Mouse (Mus musculus) CH12.LX (cell line): ENCODE results near the gene Smim6. TPM values are rescaled to one million over a fixed set of nuclear protein-coding genes. Genes with fewer than 3 reads are reported as not detected.

ENCODE experiments used
- DNase-seq: peaks from one replicate; pipeline ENCODE4 v3.0.0-alpha.2; 2013; ENCODE audit errors: extremely low read depth
- H3K27ac ChIP-seq: 2 replicates; pipeline ENCODE4 v1.5.1; 2012; ENCODE audit warnings: low read depth, mild to moderate bottlenecking, control low read depth, moderate library complexity; ENCODE audit not compliant: insufficient read depth
- H3K27me3 ChIP-seq: replicated peaks from 2 replicates; pipeline ENCODE3; 2012; ENCODE audit warnings: inconsistent platforms
- H3K36me3 ChIP-seq, 2 experiments: replicated peaks in 1 of 2; 2 replicates each; pipeline versions ENCODE3 to v1.6.1; 2012; ENCODE audit warnings: inconsistent platforms in 1 of 2, low read length in 1 of 2, mild to moderate bottlenecking in 1 of 2, mixed read lengths in 1 of 2, moderate library complexity in 1 of 2; ENCODE audit not compliant: control insufficient read depth in 1 of 2, insufficient read depth in 1 of 2
- H3K4me1 ChIP-seq, 2 experiments: 2 replicates each; pipeline ENCODE4 v1.6.1; 2012; ENCODE audit warnings: inconsistent platforms in 1 of 2, moderate library complexity in 1 of 2; ENCODE audit not compliant: insufficient read depth in 2 of 2, control insufficient read depth in 1 of 2
- H3K4me2 ChIP-seq: 2 replicates; pipeline ENCODE4 v1.6.1; 2012; ENCODE audit warnings: low read depth, mild to moderate bottlenecking, control low read depth; ENCODE audit not compliant: poor library complexity, insufficient read depth, severe bottlenecking
- H3K4me3 ChIP-seq, 3 experiments: fragments of 150-350 bp in 1 of 3; sonication (generic) in 1 of 3; replicated peaks in 1 of 3; 2 replicates each; pipeline versions ENCODE3 to v1.5.1; 2011 to 2012; ENCODE audit warnings: low read depth in 2 of 3, low read length in 2 of 3, mild to moderate bottlenecking in 2 of 3, moderate library complexity in 2 of 3, control low read depth in 1 of 3, improper control_type of control experiment in 1 of 3, inconsistent platforms in 1 of 3, mixed read lengths in 1 of 3; ENCODE audit not compliant: poor library complexity in 1 of 3
- H3K79me2 ChIP-seq: replicated peaks from 2 replicates; pipeline ENCODE4 v1.6.1; 2012; ENCODE audit warnings: mild to moderate bottlenecking, moderate library complexity; ENCODE audit not compliant: control insufficient read depth, poor library complexity, insufficient read depth, severe bottlenecking; ENCODE audit errors: extremely low read depth
- H3K9ac ChIP-seq: 2 replicates; pipeline ENCODE4 v1.6.1; 2012; ENCODE audit warnings: low read depth, mild to moderate bottlenecking, control low read depth, moderate library complexity; ENCODE audit not compliant: insufficient read depth
- H3K9me3 ChIP-seq: replicated peaks from 2 replicates; pipeline ENCODE3; 2012; ENCODE audit warnings: low read length, inconsistent platforms, mixed read lengths
- GABPA ChIP-seq: IDR thresholded peaks from 2 replicates; pipeline ENCODE4 v1.6.1; 2012; ENCODE audit warnings: low read depth, low read length, improper control_type of control experiment, inconsistent platforms; ENCODE audit not compliant: insufficient replicate concordance
- IRF4 ChIP-seq: IDR thresholded peaks from 2 replicates; pipeline ENCODE4 v1.6.1; 2014; ENCODE audit warnings: low read depth, mild to moderate bottlenecking, inconsistent platforms, low read length, improper control_type of control experiment
- JUN ChIP-seq: IDR thresholded peaks from 2 replicates; pipeline ENCODE4 v1.6.1; 2011; ENCODE audit warnings: low read depth, mild to moderate bottlenecking, low read length, improper control_type of control experiment, moderate library complexity; ENCODE audit not compliant: insufficient read depth
- MAFK ChIP-seq: IDR thresholded peaks from 2 replicates; pipeline ENCODE4 v1.6.1; 2011; ENCODE audit warnings: low read length, improper control_type of control experiment; ENCODE audit not compliant: insufficient replicate concordance
- MAX ChIP-seq: IDR thresholded peaks from 2 replicates; pipeline ENCODE4 v1.6.1; 2011; ENCODE audit warnings: low read length, improper control_type of control experiment
- MEF2A ChIP-seq: IDR thresholded peaks from 2 replicates; pipeline ENCODE4 v1.6.1; 2014; ENCODE audit warnings: low read depth, mild to moderate bottlenecking, inconsistent platforms, low read length, improper control_type of control experiment, borderline replicate concordance
- MXI1 ChIP-seq: IDR thresholded peaks from 2 replicates; pipeline ENCODE4 v1.6.1; 2011; ENCODE audit warnings: mild to moderate bottlenecking, low read depth, low read length, improper control_type of control experiment
- MYC ChIP-seq: IDR thresholded peaks from 2 replicates; pipeline ENCODE4 v1.6.1; 2011; ENCODE audit warnings: low read depth, mild to moderate bottlenecking, improper control_type of control experiment, low read length
- POLR2AphosphoS2 ChIP-seq: IDR thresholded peaks from 2 replicates; pipeline ENCODE4 v1.6.1; 2011; ENCODE audit warnings: low read depth, low read length, improper control_type of control experiment
- RCOR1 ChIP-seq: conservative IDR thresholded peaks from 2 replicates; pipeline ENCODE4 v1.6.1; 2012; ENCODE audit warnings: low read depth, mild to moderate bottlenecking, inconsistent platforms, low read length, improper control_type of control experiment
- TCF12 ChIP-seq: IDR thresholded peaks from 2 replicates; pipeline ENCODE4 v1.6.1; 2014; ENCODE audit warnings: low read depth, mild to moderate bottlenecking, inconsistent platforms, low read length, improper control_type of control experiment
- UBTF ChIP-seq: IDR thresholded peaks from 2 replicates; pipeline ENCODE4 v1.6.1; 2012; ENCODE audit warnings: low read depth, mild to moderate bottlenecking, inconsistent platforms, low read length, improper control_type of control experiment, moderate library complexity
- USF1 ChIP-seq: IDR thresholded peaks from 2 replicates; pipeline ENCODE4 v1.6.1; 2014; ENCODE audit warnings: low read depth, mild to moderate bottlenecking, inconsistent platforms, low read length, improper control_type of control experiment
- USF2 ChIP-seq: conservative IDR thresholded peaks from 2 replicates; pipeline ENCODE4 v1.6.1; 2011; ENCODE audit warnings: low read depth, low read length, improper control_type of control experiment
- ZNF384 ChIP-seq: IDR thresholded peaks from 2 replicates; pipeline ENCODE4 v1.6.1; 2012; ENCODE audit warnings: low read depth, low read length, improper control_type of control experiment, inconsistent platforms
- dilution Hi-C: fragments of 300-500 bp; cut with MboI; formaldehyde crosslinking; loops from 2 replicates; pipeline ENCODE4 v1.14.3; 2020; ENCODE audit warnings: low sequenced_read_pairs; ENCODE audit not compliant: extremely low pct_unique_long_range_greater_than_20kb, extremely low pct_ligation_motif_present
- in situ Hi-C: fragments of 300-500 bp; cut with MboI; formaldehyde crosslinking; loops from 3 replicates; pipeline ENCODE4 v1.14.3; 2019; ENCODE audit warnings: low sequenced_read_pairs, low pct_ligation_motif_present, low pct_unique_long_range_greater_than_20kb, mixed read lengths
- polyA plus RNA-seq: library from polyadenylated mRNA; unstranded; fragments of >175 nt; gene quantifications from 2 replicates; pipeline ENCODE4 v1.2.1, GENCODE M21; 2012; ENCODE audit warnings: low read depth; ENCODE audit not compliant: insufficient read length
- total RNA-seq, 2 experiments: library from RNA; depleted of rRNA; stranded (reverse); fragments of 300-350 nt in 1 of 2; fragments of >200 nt in 1 of 2; gene quantifications; 2 replicates each; pipeline ENCODE4 v1.2.3; 2012 to 2014

Smim6 gene
- total and polyA plus RNA-seq, 3 experiments, result 0.21 to 0.56 TPM; not detected in 1

DNA sequence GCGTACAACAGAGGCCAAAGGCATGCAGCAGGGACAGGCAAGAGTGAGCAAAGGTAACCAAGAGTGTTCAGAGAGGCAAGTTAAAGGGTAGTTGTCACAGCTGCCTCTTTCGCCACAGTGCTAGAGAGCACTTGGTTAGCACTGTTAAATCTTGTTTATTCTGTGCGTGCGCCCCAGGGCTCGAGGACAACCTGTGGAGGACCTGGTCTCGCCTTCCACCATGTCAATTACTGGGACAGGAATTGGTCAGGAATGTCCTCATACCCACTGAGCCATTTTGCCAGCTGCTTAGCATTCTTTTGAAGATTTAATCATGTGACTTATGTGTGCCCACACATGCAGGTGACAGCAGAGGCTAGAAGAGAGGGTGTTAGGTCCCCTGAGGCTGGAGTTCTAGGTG is 22.7 kb upstream of the Smim6 start:
- Histone ChIP-seq H3K9me3 (no peaks in the 10 kb centered on the region), H3K4me3 (no peak overlapping the region), H3K4me1 (peaks cover 0 to 9% of the 10 kb centered on the region in 2 experiments; a peak in 2 of 4 replicates), H3K9ac (no peak overlapping the region), H3K36me3 (peaks cover 25 to 49% of the 10 kb centered on the region in 2 experiments), H3K4me2 (no peak overlapping the region), H3K27me3 (peaks cover 2% of the 10 kb centered on the region), H3K79me2 (no peaks in the 10 kb centered on the region), H3K27ac (no peak overlapping the region)
- TF ChIP-seq RCOR1, result no peak
- TF ChIP-seq MAFK, result no peak
- no peak for TF ChIP-seq MYC
- no peak for TF ChIP-seq UBTF
- no peak for TF ChIP-seq IRF4
- no peak for TF ChIP-seq MAX
- no peak for TF ChIP-seq JUN
- TF ChIP-seq MEF2A, result no peak
- no peak for TF ChIP-seq GABPA
- no peak for TF ChIP-seq TCF12
- no peak for TF ChIP-seq MXI1
- TF ChIP-seq USF2, result no peak
- no peak for TF ChIP-seq ZNF384
- no peak for TF ChIP-seq POLR2AphosphoS2
- in situ Hi-C loops (no loop called here), dilution Hi-C loops (no loop called here)
- no peak for DNase-seq

GRCm38 (mm10) chr11:115892213-115892612 is 19.6 kb upstream of the Smim6 start:
- no peak for TF ChIP-seq UBTF
- no peak overlapping the region for H3K27ac ChIP-seq
- no peak overlapping the region for H3K9ac ChIP-seq
- in situ Hi-C loops (no loop called here), dilution Hi-C loops (no loop called here)
- no peak for DNase-seq
- no peak overlapping the region for H3K4me3 ChIP-seq
- no peaks in the 10 kb centered on the region for H3K79me2 ChIP-seq
- no peak overlapping the region for H3K4me2 ChIP-seq
- no peaks in the 10 kb centered on the region for H3K9me3 ChIP-seq
- peaks cover 0 to 4% of the 10 kb centered on the region in 2 experiments; a peak in 2 of 4 replicates for H3K4me1 ChIP-seq
- no peaks in the 10 kb centered on the region for H3K27me3 ChIP-seq
- peaks cover 54 to 79% of the 10 kb centered on the region in 2 experiments for H3K36me3 ChIP-seq

GRCm38 (mm10) chr11:115893071-115893470 is 18.7 kb upstream of the Smim6 start:
- dilution Hi-C loops (no loop called here), in situ Hi-C loops (no loop called here)
- H3K27ac ChIP-seq, result no peak overlapping the region
- H3K36me3 ChIP-seq, result peaks cover 59 to 88% of the 10 kb centered on the region in 2 experiments
- H3K4me1 ChIP-seq, result peaks cover 0 to 9% of the 10 kb centered on the region in 2 experiments; a peak in 3 of 4 replicates
- TF ChIP-seq USF2, result no peak
- no peak for TF ChIP-seq USF1
- TF ChIP-seq MXI1, result no peak
- no peak for DNase-seq
- no peak overlapping the region for H3K4me2 ChIP-seq
- no peaks in the 10 kb centered on the region for H3K27me3 ChIP-seq
- H3K79me2 ChIP-seq, result no peaks in the 10 kb centered on the region
- no peak overlapping the region for H3K9ac ChIP-seq
- no peaks in the 10 kb centered on the region for H3K9me3 ChIP-seq
- no peak overlapping the region for H3K4me3 ChIP-seq
